Mouse (Mus musculus) hindbrain, embryonic 16.5 days (tissue): ENCODE results near the gene Gpatch2. TPM values are rescaled to one million over a fixed set of nuclear protein-coding genes. Genes with fewer than 3 reads are reported as not detected.

Experiments used
- ATAC-seq: fragments of 200-750 bp; cut with Nextera tagmentation; 2 replicates; pipeline ENCODE4 v1.8.0; 2017; ENCODE audit warnings: moderate TSS enrichment, moderate library complexity
- H3K27ac ChIP-seq: fragments of 300-500 bp; sonication (generic); 2 replicates; pipeline ENCODE4 v1.5.1; 2014; ENCODE audit warnings: low read depth, mild to moderate bottlenecking, control low read depth, low read length, moderate library complexity
- H3K27me3 ChIP-seq: fragments of 300-500 bp; sonication (generic); replicated peaks from 2 replicates; pipeline ENCODE4 v1.6.1; 2014; ENCODE audit warnings: low read length; ENCODE audit not compliant: control insufficient read depth, insufficient read depth
- H3K36me3 ChIP-seq: fragments of 300-500 bp; sonication (generic); 2 replicates; pipeline ENCODE4 v1.6.1; 2014; ENCODE audit warnings: mild to moderate bottlenecking, low read length, moderate library complexity, mixed read lengths; ENCODE audit not compliant: control insufficient read depth, insufficient read depth
- H3K4me1 ChIP-seq: fragments of 300-500 bp; sonication (generic); 2 replicates; pipeline ENCODE4 v1.6.1; 2014; ENCODE audit warnings: low read depth, low read length; ENCODE audit not compliant: control insufficient read depth, insufficient read depth
- H3K4me2 ChIP-seq: fragments of 300-500 bp; sonication (generic); 2 replicates; pipeline ENCODE4 v1.6.1; 2014; ENCODE audit warnings: mild to moderate bottlenecking, low read length, control low read depth, moderate library complexity
- H3K4me3 ChIP-seq: fragments of 300-500 bp; sonication (generic); 2 replicates; pipeline ENCODE4 v1.5.1; 2014; ENCODE audit warnings: mild to moderate bottlenecking, low read length, control low read depth, moderate library complexity
- H3K9ac ChIP-seq: fragments of 300-500 bp; sonication (generic); 2 replicates; pipeline ENCODE4 v1.6.1; 2014; ENCODE audit warnings: low read depth, mild to moderate bottlenecking, control low read depth, low read length, moderate library complexity
- H3K9me3 ChIP-seq: fragments of 300-500 bp; sonication (generic); 2 replicates; pipeline ENCODE4 v1.6.1; 2014; ENCODE audit warnings: mild to moderate bottlenecking, low read length, moderate library complexity; ENCODE audit not compliant: control insufficient read depth
- WGBS: fragments of 180-500 bp; shearing (Covaris S2); extraction: QIAGEN DNeasy Blood & Tissue Kit; methylation state at CpG from one replicate; pipeline ENCODE4 v1.1.7; 2014; 5-methylcytosine and 5-hydroxymethylcytosine counted together
- polyA plus RNA-seq: library from polyadenylated mRNA; unstranded; fragments of >200 nt; fragmentation: Nextera tagmentation; extraction: Ambion mirVana; gene quantifications from 2 replicates; pipeline ENCODE4 v1.2.1, GENCODE M21; 2015

Gene Gpatch2
- polyA plus RNA-seq, 1 experiment from 2014 or later = 15.8 TPM

DNA sequence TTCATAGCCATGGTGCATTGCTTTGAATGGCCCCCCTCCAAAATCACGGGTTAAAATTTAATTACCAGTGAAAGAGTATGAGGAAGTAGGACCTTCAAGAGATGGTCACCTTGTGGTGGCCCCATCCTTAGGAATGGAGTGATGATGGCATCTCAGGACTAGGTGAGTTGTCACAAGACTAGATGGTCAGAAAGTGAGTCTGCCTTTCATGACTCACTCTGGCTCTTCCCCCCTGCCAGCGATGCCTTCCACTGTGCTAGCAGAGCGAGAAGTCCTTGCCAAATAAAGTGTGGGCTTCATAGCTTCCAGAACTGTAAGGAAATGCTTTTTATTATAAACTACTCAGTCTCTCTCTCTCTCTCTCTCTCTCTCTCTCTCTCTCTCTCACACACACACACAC lies 150.1 kb downstream of the Gpatch2 start:
- H3K4me2 ChIP-seq = no peak overlapping the region
- H3K36me3 ChIP-seq = no peaks in the 10 kb centered on the region
- no peaks in the 10 kb centered on the region for H3K9me3 ChIP-seq
- no peak for ATAC-seq
- no peak overlapping the region for H3K4me3 ChIP-seq
- 90% methylated on average over 3 of the region's 3 CpGs for WGBS
- H3K4me1 ChIP-seq = no peaks in the 10 kb centered on the region
- no peaks in the 10 kb centered on the region for H3K27me3 ChIP-seq
- no peak overlapping the region for H3K27ac ChIP-seq
- no peak overlapping the region for H3K9ac ChIP-seq

- no peaks in the 10 kb centered on the region for H3K9me3 ChIP-seq
- H3K9ac ChIP-seq = no peak overlapping the region
- H3K4me2 ChIP-seq = no peak overlapping the region
- no peaks in the 10 kb centered on the region for H3K36me3 ChIP-seq
- no peaks in the 10 kb centered on the region for H3K4me1 ChIP-seq
- ATAC-seq = no peak
- no peak overlapping the region for H3K27ac ChIP-seq
- no peaks in the 10 kb centered on the region for H3K27me3 ChIP-seq
- H3K4me3 ChIP-seq = no peak overlapping the region
- 63% methylated on average over 2 of the region's 2 CpGs for WGBS
Observed at GRCm38 (mm10) chr1:187366806-187367205, 151.5 kb downstream of the Gpatch2 start.

DNA sequence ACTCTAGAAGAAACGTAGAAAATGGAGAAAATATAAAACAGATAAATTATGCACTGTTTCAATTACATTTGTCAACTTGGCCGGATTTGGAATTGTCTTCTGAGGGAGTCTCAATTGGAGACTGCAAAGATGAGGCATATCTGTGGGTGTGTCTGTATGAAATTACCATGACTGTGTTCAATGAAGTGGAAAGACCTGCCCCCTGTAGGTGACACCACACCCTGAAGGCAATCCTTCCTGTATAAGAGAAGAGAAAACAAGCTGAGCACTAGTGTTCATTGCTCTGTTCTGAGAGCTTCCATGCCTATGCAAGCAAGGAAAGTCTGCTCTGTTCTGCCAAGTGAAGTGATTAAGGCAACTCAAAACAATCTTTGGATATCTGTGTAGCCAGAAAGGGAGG lies 153.7 kb downstream of the Gpatch2 start:
- Histone ChIP-seq H3K9ac (no peak overlapping the region), H3K27ac (no peak overlapping the region), H3K9me3 (no peaks in the 10 kb centered on the region), H3K4me3 (no peak overlapping the region), H3K36me3 (no peaks in the 10 kb centered on the region), H3K27me3 (no peaks in the 10 kb centered on the region), H3K4me1 (no peaks in the 10 kb centered on the region), H3K4me2 (no peak overlapping the region)
- 84% methylated on average over 2 of the region's 2 CpGs for WGBS
- no peak for ATAC-seq

DNA sequence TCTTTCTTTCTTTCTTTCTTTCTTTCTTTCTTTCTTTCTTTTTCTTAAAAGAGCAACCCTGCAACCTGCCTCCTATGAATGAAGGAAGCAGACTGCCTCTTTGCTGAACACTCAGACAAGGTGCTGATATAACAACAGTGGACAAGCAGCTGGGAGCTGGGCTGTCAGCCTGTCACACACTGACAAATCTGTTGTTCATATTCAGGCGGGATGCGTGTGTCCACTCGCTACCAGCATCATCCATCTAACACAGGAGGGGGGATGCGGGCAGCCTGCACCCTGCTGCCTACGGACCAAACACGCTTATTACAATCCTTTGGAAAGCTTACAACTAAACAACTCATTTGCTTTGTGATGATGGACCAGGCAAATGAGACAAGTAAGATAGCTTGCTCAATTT lies 158.2 kb downstream of the Gpatch2 start:
- no peak overlapping the region for H3K27ac ChIP-seq
- no peak overlapping the region for H3K4me3 ChIP-seq
- H3K9me3 ChIP-seq = no peaks in the 10 kb centered on the region
- H3K9ac ChIP-seq = no peak overlapping the region
- peaks cover 5% of the 10 kb centered on the region; the same call in 1 of the 2 replicates for H3K4me1 ChIP-seq
- ATAC-seq = no peak
- H3K36me3 ChIP-seq = no peaks in the 10 kb centered on the region
- H3K4me2 ChIP-seq = no peak overlapping the region
- 31% methylated on average over 6 of the region's 6 CpGs for WGBS
- no peaks in the 10 kb centered on the region for H3K27me3 ChIP-seq

GRCm38 (mm10) chr1:187374418-187374817 lies 159.1 kb downstream of the Gpatch2 start:
- Histone ChIP-seq H3K27ac (no peak overlapping the region), H3K4me1 (peaks cover 5% of the 10 kb centered on the region; the same call in 1 of the 2 replicates), H3K4me3 (no peak overlapping the region), H3K36me3 (no peaks in the 10 kb centered on the region), H3K9me3 (no peaks in the 10 kb centered on the region), H3K4me2 (no peak overlapping the region), H3K27me3 (no peaks in the 10 kb centered on the region), H3K9ac (no peak overlapping the region)
- 91% methylated on average over 4 of the region's 4 CpGs for WGBS
- ATAC-seq = no peak

GRCm38 (mm10) chr1:187376946-187377671 lies 161.8 kb downstream of the Gpatch2 start:
- Histone ChIP-seq H3K4me1 (peaks cover 5% of the 10 kb centered on the region; the same call in 1 of the 2 replicates), H3K27ac (no peak overlapping the region), H3K4me2 (no peak overlapping the region), H3K4me3 (no peak overlapping the region), H3K9ac (no peak overlapping the region), H3K27me3 (no peaks in the 10 kb centered on the region), H3K36me3 (no peaks in the 10 kb centered on the region), H3K9me3 (no peaks in the 10 kb centered on the region)
- 71% methylated on average over 11 of the region's 11 CpGs for WGBS
- no peak for ATAC-seq

- Histone ChIP-seq H3K4me2 (0 out of 2 replicates have a peak overlapping the region, but pooled peaks have one; percentile 2), H3K9ac (0 out of 2 replicates have a peak overlapping the region, but pooled peaks have one; percentile 13), H3K27me3 (no peaks in the 10 kb centered on the region), H3K27ac (peak overlapping the region; percentile 37), H3K4me1 (peaks cover 5% of the 10 kb centered on the region; the same call in 1 of the 2 replicates), H3K4me3 (no peak overlapping the region), H3K36me3 (no peaks in the 10 kb centered on the region), H3K9me3 (no peaks in the 10 kb centered on the region)
- peak; percentile 61 for ATAC-seq
- 41% methylated on average over 14 of the region's 14 CpGs for WGBS
Observed at GRCm38 (mm10) chr1:187377865-187378524, 162.7 kb downstream of the Gpatch2 start.

GRCm38 (mm10) chr1:187389476-187389875 lies 174.2 kb downstream of the Gpatch2 start:
- H3K4me2 ChIP-seq = no peak overlapping the region
- no peak overlapping the region for H3K9ac ChIP-seq
- WGBS = 86% methylated on average over 4 of the region's 4 CpGs
- no peak overlapping the region for H3K27ac ChIP-seq
- H3K4me1 ChIP-seq = no peaks in the 10 kb centered on the region
- H3K9me3 ChIP-seq = no peaks in the 10 kb centered on the region
- no peak for ATAC-seq
- H3K4me3 ChIP-seq = no peak overlapping the region
- no peaks in the 10 kb centered on the region for H3K36me3 ChIP-seq
- no peaks in the 10 kb centered on the region for H3K27me3 ChIP-seq

DNA sequence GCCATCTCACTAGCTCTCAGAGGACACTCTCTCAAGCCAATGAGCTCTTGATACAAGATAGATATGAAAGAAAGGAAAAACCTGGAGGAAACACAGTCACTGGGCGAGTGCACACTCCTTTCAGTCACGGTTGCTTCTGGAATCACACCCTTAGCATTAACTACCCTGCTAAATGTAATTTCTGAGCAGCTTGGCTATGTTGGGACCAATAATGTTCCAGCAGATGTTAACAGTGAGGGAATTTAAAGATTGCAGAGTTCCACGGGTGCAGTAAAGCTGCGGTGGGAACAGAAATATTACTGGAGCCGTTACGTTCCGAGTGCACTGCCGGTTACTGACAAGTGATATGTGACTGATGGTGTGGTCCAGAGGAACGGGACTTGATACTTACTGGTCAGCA lies 185.5 kb downstream of the Gpatch2 start:
- Histone ChIP-seq H3K4me1 (no peaks in the 10 kb centered on the region), H3K27me3 (no peaks in the 10 kb centered on the region), H3K4me2 (no peak overlapping the region), H3K9ac (no peak overlapping the region), H3K36me3 (no peaks in the 10 kb centered on the region), H3K4me3 (no peak overlapping the region), H3K27ac (no peak overlapping the region), H3K9me3 (no peaks in the 10 kb centered on the region)
- ATAC-seq = no peak
- 90% methylated on average over 9 of the region's 9 CpGs for WGBS
